Mouse (Mus musculus): ENCODE results near the gene Ptgr2. TPM values are rescaled to one million over a fixed set of nuclear protein-coding genes. Genes with fewer than 3 reads are reported as not detected.
"Not testable (repeated sequence)": the region's sequence is repeated elsewhere in the genome, so short reads cannot be mapped to it uniquely, and the experiment has no call there.

Gene Ptgr2
- polyA plus RNA-seq (2016; fragmentation: Nextera tagmentation; extraction: Ambion mirVana): 15.2 and 18.1 TPM in 2 replicates

GRCm38 (mm10) chr12:84284885-84285592 lies at the start of gene Ptgr2:
Gene Ptgr2 (plus strand): TSS chr12:84285232.
- peak within 1 kb of the TSS; percentile 63 for H3K4me2 ChIP-seq (replicated peaks)
- H3K4me3 ChIP-seq: peak within 1 kb of the TSS; percentile 57
- peak; percentile 89 for ATAC-seq (ENCODE audit: low FRiP score, low read depth)
- H3K36me3 ChIP-seq: no peaks in the 10 kb centered on the region
- no peaks in the 10 kb centered on the region for H3K27me3 ChIP-seq
- peak within 1 kb of the TSS; percentile 46; the same call in 1 of the 2 replicates for H3K27ac ChIP-seq (replicated peaks)
- peaks cover 10% of the 10 kb centered on the region for H3K4me1 ChIP-seq
- WGBS: under 1% methylated on average over 39 of the region's 39 CpGs
- H3K9me3 ChIP-seq: no peaks in the 10 kb centered on the region
- peak within 1 kb of the TSS; percentile 61 for H3K9ac ChIP-seq (replicated peaks)

GRCm38 (mm10) chr12:84235577-84235976 lies 49.5 kb upstream of the Ptgr2 start:
- no peaks in the 10 kb centered on the region for H3K36me3 ChIP-seq
- no peak overlapping the region for H3K9ac ChIP-seq (replicated peaks)
- H3K9me3 ChIP-seq: no peaks in the 10 kb centered on the region
- H3K4me2 ChIP-seq (replicated peaks): no peak overlapping the region
- 94% methylated on average over 6 of the region's 6 CpGs for WGBS
- no peaks in the 10 kb centered on the region for H3K27me3 ChIP-seq
- no peak for ATAC-seq (ENCODE audit: low FRiP score, low read depth)
- no peaks in the 10 kb centered on the region for H3K4me1 ChIP-seq
- no peak overlapping the region for H3K27ac ChIP-seq (replicated peaks)
- H3K4me3 ChIP-seq: no peak overlapping the region

GRCm38 (mm10) chr12:84235981-84236752 lies 48.9 kb upstream of the Ptgr2 start:
- ATAC-seq (ENCODE audit: low FRiP score, low read depth): no peak
- H3K9me3 ChIP-seq: no peaks in the 10 kb centered on the region
- H3K27me3 ChIP-seq: no peaks in the 10 kb centered on the region
- H3K4me2 ChIP-seq (replicated peaks): no peak overlapping the region
- 81% methylated on average over 10 of the region's 10 CpGs for WGBS
- no peaks in the 10 kb centered on the region for H3K4me1 ChIP-seq
- no peak overlapping the region for H3K9ac ChIP-seq (replicated peaks)
- H3K4me3 ChIP-seq: no peak overlapping the region
- H3K36me3 ChIP-seq: no peaks in the 10 kb centered on the region
- no peak overlapping the region for H3K27ac ChIP-seq (replicated peaks)

- H3K27ac ChIP-seq (replicated peaks): not testable (repeated sequence)
- whole genome bisulfite sequencing: 96% methylated on average over 5 of the region's 5 CpGs
Measured at GRCm38 (mm10) chr12:84237036-84237435, 48.0 kb upstream of the Ptgr2 start.

GRCm38 (mm10) chr12:84243076-84243770 lies 41.8 kb upstream of the Ptgr2 start:
- Histone ChIP-seq H3K27me3 (no peaks in the 10 kb centered on the region), H3K4me3 (no peak overlapping the region), H3K27ac (replicated peaks) (no peak overlapping the region), H3K9me3 (no peaks in the 10 kb centered on the region), H3K4me2 (replicated peaks) (no peak overlapping the region), H3K9ac (replicated peaks) (no peak overlapping the region), H3K36me3 (no peaks in the 10 kb centered on the region), H3K4me1 (no peaks in the 10 kb centered on the region)
- no peak for ATAC-seq (ENCODE audit: low FRiP score, low read depth)
- 88% methylated on average over 7 of the region's 7 CpGs for WGBS

More at GRCm38 (mm10) chr12:84237036-84237435, 48.0 kb upstream of the Ptgr2 start:
- not testable (repeated sequence) for H3K4me2 ChIP-seq (replicated peaks); H3K9me3 ChIP-seq; H3K36me3 ChIP-seq; H3K27me3 ChIP-seq; H3K4me1 ChIP-seq; H3K4me3 ChIP-seq; H3K9ac ChIP-seq (replicated peaks); ATAC-seq (ENCODE audit: low FRiP score, low read depth)

GRCm38 (mm10) chr12:84245683-84246082 lies 39.3 kb upstream of the Ptgr2 start:
- Histone ChIP-seq H3K4me3 (no peak overlapping the region), H3K9ac (replicated peaks) (no peak overlapping the region), H3K36me3 (no peaks in the 10 kb centered on the region), H3K4me2 (replicated peaks) (no peak overlapping the region), H3K9me3 (no peaks in the 10 kb centered on the region), H3K4me1 (no peaks in the 10 kb centered on the region), H3K27ac (replicated peaks) (no peak overlapping the region), H3K27me3 (no peaks in the 10 kb centered on the region)
- no peak for ATAC-seq (ENCODE audit: low FRiP score, low read depth)
- 61% methylated on average over 5 of the region's 5 CpGs for WGBS

GRCm38 (mm10) chr12:84249217-84249616 lies 35.8 kb upstream of the Ptgr2 start:
- ATAC-seq (ENCODE audit: low FRiP score, low read depth): no peak
- Histone ChIP-seq H3K9me3 (no peaks in the 10 kb centered on the region), H3K4me1 (no peaks in the 10 kb centered on the region), H3K4me2 (replicated peaks) (no peak overlapping the region), H3K9ac (replicated peaks) (no peak overlapping the region), H3K36me3 (no peaks in the 10 kb centered on the region), H3K4me3 (no peak overlapping the region), H3K27ac (replicated peaks) (no peak overlapping the region), H3K27me3 (no peaks in the 10 kb centered on the region)
- 10% methylated on average over 3 of the region's 3 CpGs for WGBS

- WGBS: 93% methylated on average over 5 of the region's 5 CpGs
- H3K27ac ChIP-seq (replicated peaks): no peak overlapping the region
Measured at GRCm38 (mm10) chr12:84252811-84253210, 32.2 kb upstream of the Ptgr2 start.

GRCm38 (mm10) chr12:84254886-84255285 lies 30.1 kb upstream of the Ptgr2 start:
- no peak overlapping the region for H3K4me2 ChIP-seq (replicated peaks)
- no peaks in the 10 kb centered on the region for H3K36me3 ChIP-seq
- H3K9me3 ChIP-seq: no peaks in the 10 kb centered on the region
- ATAC-seq (ENCODE audit: low FRiP score, low read depth): no peak
- no peak overlapping the region for H3K4me3 ChIP-seq
- no peak overlapping the region for H3K9ac ChIP-seq (replicated peaks)
- no peaks in the 10 kb centered on the region for H3K4me1 ChIP-seq
- no peaks in the 10 kb centered on the region for H3K27me3 ChIP-seq
- no peak overlapping the region for H3K27ac ChIP-seq (replicated peaks)
- 71% methylated on average over 5 of the region's 5 CpGs for WGBS

More at GRCm38 (mm10) chr12:84252811-84253210, 32.2 kb upstream of the Ptgr2 start:
- no peaks in the 10 kb centered on the region for H3K36me3 ChIP-seq
- H3K9ac ChIP-seq (replicated peaks): no peak overlapping the region
- no peak overlapping the region for H3K4me2 ChIP-seq (replicated peaks)
- H3K27me3 ChIP-seq: no peaks in the 10 kb centered on the region
- no peak for ATAC-seq (ENCODE audit: low FRiP score, low read depth)
- no peaks in the 10 kb centered on the region for H3K4me1 ChIP-seq
- H3K4me3 ChIP-seq: no peak overlapping the region
- H3K9me3 ChIP-seq: no peaks in the 10 kb centered on the region

GRCm38 (mm10) chr12:84260363-84260762 lies 24.7 kb upstream of the Ptgr2 start:
- 55% methylated on average over 7 of the region's 7 CpGs for WGBS
- Histone ChIP-seq H3K9me3 (no peaks in the 10 kb centered on the region), H3K36me3 (no peaks in the 10 kb centered on the region), H3K27me3 (no peaks in the 10 kb centered on the region), H3K4me1 (no peaks in the 10 kb centered on the region), H3K9ac (replicated peaks) (no peak overlapping the region), H3K27ac (replicated peaks) (no peak overlapping the region), H3K4me3 (no peak overlapping the region), H3K4me2 (replicated peaks) (no peak overlapping the region)
- ATAC-seq (ENCODE audit: low FRiP score, low read depth): no peak

GRCm38 (mm10) chr12:84267264-84267663 lies 17.8 kb upstream of the Ptgr2 start:
- Histone ChIP-seq H3K27ac (replicated peaks) (no peak overlapping the region), H3K27me3 (no peaks in the 10 kb centered on the region), H3K4me2 (replicated peaks) (no peak overlapping the region), H3K9ac (replicated peaks) (no peak overlapping the region), H3K4me1 (no peaks in the 10 kb centered on the region), H3K36me3 (no peaks in the 10 kb centered on the region), H3K9me3 (no peaks in the 10 kb centered on the region), H3K4me3 (no peak overlapping the region)
- no peak for ATAC-seq (ENCODE audit: low FRiP score, low read depth)
- WGBS: 60% methylated on average over 2 of the region's 2 CpGs

GRCm38 (mm10) chr12:84273366-84273765 lies 11.7 kb upstream of the Ptgr2 start:
- H3K4me1 ChIP-seq: peaks cover 12% of the 10 kb centered on the region; the same call in 1 of the 2 replicates
- H3K9me3 ChIP-seq: no peaks in the 10 kb centered on the region
- no peak overlapping the region for H3K4me2 ChIP-seq (replicated peaks)
- H3K36me3 ChIP-seq: no peaks in the 10 kb centered on the region
- H3K27ac ChIP-seq (replicated peaks): no peak overlapping the region
- no peak overlapping the region for H3K9ac ChIP-seq (replicated peaks)
- ATAC-seq (ENCODE audit: low FRiP score, low read depth): no peak
- 82% methylated on average over 5 of the region's 5 CpGs for WGBS
- H3K4me3 ChIP-seq: no peak overlapping the region
- no peaks in the 10 kb centered on the region for H3K27me3 ChIP-seq
